Mouse (Mus musculus): ENCODE data around the gene Peli1. TPM values are rescaled to one million over a fixed set of nuclear protein-coding genes. Genes with fewer than 3 reads are reported as not detected.

Gene Peli1
- polyA plus RNA-seq, 1 experiment from 2014 or later, result 41.4 TPM

- H3K27ac ChIP-seq (ENCODE audit: low read length), result no peak overlapping the region
- no peak overlapping the region for H3K9ac ChIP-seq (replicated peaks; ENCODE audit: low read length)
- H3K27me3 ChIP-seq (ENCODE audit: insufficient read depth, low read length), result no peaks in the 10 kb centered on the region
- H3K36me3 ChIP-seq (ENCODE audit: insufficient read depth, low read length), result no peaks in the 10 kb centered on the region
- H3K4me3 ChIP-seq (ENCODE audit: low read length), result no peak overlapping the region
- no peak for ATAC-seq (ENCODE audit: low FRiP score, low TSS enrichment)
- WGBS, result 93% methylated on average over 3 of the region's 3 CpGs
- no peaks in the 10 kb centered on the region for H3K9me3 ChIP-seq (ENCODE audit: low read length)
- no peak overlapping the region for H3K4me2 ChIP-seq (replicated peaks; ENCODE audit: low read depth, low read length)
- no peaks in the 10 kb centered on the region for H3K4me1 ChIP-seq (ENCODE audit: insufficient read depth, low read length)
Measured at GRCm38 (mm10) chr11:21194851-21195250, 103.8 kb downstream of the Peli1 start.

Other genes with a start within 250 kb of the Peli1 start
- gene Vps54, start 148.0 kb downstream of the Peli1 start, polyA plus RNA-seq (2015; fragmentation: Nextera tagmentation; extraction: Ambion mirVana), result 11.1 and 14.1 TPM in 2 replicates